ENCODE assay signal across 8 mouse cellular contexts in genomic region chr6:31218880-31219279, GRCm38 (mm10).
DNase-seq lines count a peak whose midpoint lies in the region; ATAC-seq lines count a peak whose summit lies in the region.

No protein-coding gene starts in this region.

- no peaks in the 10 kb centered on the region for H3K9me3 ChIP-seq in kidney, embryonic 16.5 days (ENCODE audit: low read length)
- H3K9me3 ChIP-seq in embryonic facial prominence, embryonic 11.5 days (replicated peaks; ENCODE audit: control insufficient read depth, low read length) = no peaks in the 10 kb centered on the region
- no peaks in the 10 kb centered on the region for H3K9me3 ChIP-seq in intestine, embryonic 16.5 days (ENCODE audit: control insufficient read depth, low read length)
- H3K9me3 ChIP-seq in neural tube, embryonic 13.5 days = no peaks in the 10 kb centered on the region

- peaks cover 24% of the 10 kb centered on the region for H3K4me1 ChIP-seq in kidney, embryonic 16.5 days (ENCODE audit: insufficient read depth, low read length)
- H3K4me1 ChIP-seq in embryonic facial prominence, embryonic 11.5 days (ENCODE audit: control insufficient read depth, insufficient read depth, low read length) = peaks cover 15% of the 10 kb centered on the region
- peaks cover 13% of the 10 kb centered on the region for H3K4me1 ChIP-seq in intestine, embryonic 16.5 days (ENCODE audit: control insufficient read depth, insufficient read depth, low read length)
- peaks cover 53% of the 10 kb centered on the region for H3K4me1 ChIP-seq in neural tube, embryonic 13.5 days (replicated peaks)

- no peak for DNase-seq in kidney, adult 11 months
- peak; percentile 19 for DNase-seq in embryonic facial prominence, embryonic 11.5 days (ENCODE audit: low spot score)
- DNase-seq in layer of hippocampus, postnatal 14 days (ENCODE audit: low spot score in 2 of 2) = no peak
- DNase-seq in cerebellum, adult 11-12 months = no peak
- no peak for DNase-seq in gastrocnemius, adult 18-20 months (ENCODE audit: low spot score)

- ATAC-seq in kidney, embryonic 16.5 days (ENCODE audit: low FRiP score, low TSS enrichment) = no peak
- ATAC-seq in embryonic facial prominence, embryonic 11.5 days (replicated peaks; ENCODE audit: insufficient number of reproducible peaks, low FRiP score, low TSS enrichment, low read depth) = no peak
- no peak for ATAC-seq in intestine, embryonic 16.5 days
- no peak for ATAC-seq in neural tube, embryonic 13.5 days (ENCODE audit: low read depth)

- no peak overlapping the region for H3K27ac ChIP-seq in kidney, embryonic 16.5 days (ENCODE audit: low read length)
- H3K27ac ChIP-seq in embryonic facial prominence, embryonic 11.5 days (replicated peaks; ENCODE audit: low read depth, low read length) = no peak overlapping the region
- H3K27ac ChIP-seq in intestine, embryonic 16.5 days (ENCODE audit: low read length) = no peak overlapping the region
- H3K27ac ChIP-seq in neural tube, embryonic 13.5 days (replicated peaks) = no peak overlapping the region

- WGBS in kidney, embryonic 16.5 days = 31% methylated on average over 8 of the region's 8 CpGs
- 25% methylated on average over 8 of the region's 8 CpGs for WGBS in embryonic facial prominence, embryonic 11.5 days
- WGBS in intestine, embryonic 16.5 days = 44% methylated on average over 8 of the region's 8 CpGs
- WGBS in neural tube, embryonic 13.5 days = 32% methylated on average over 8 of the region's 8 CpGs

- peak overlapping the region; percentile 65 for H3K4me3 ChIP-seq in kidney, embryonic 16.5 days (ENCODE audit: low read length)
- H3K4me3 ChIP-seq in embryonic facial prominence, embryonic 11.5 days (ENCODE audit: low read depth, low read length) = peak overlapping the region; percentile 65; the same call in 1 of the 2 replicates
- peak overlapping the region; percentile 78 for H3K4me3 ChIP-seq in intestine, embryonic 16.5 days (ENCODE audit: low read length)
- H3K4me3 ChIP-seq in neural tube, embryonic 13.5 days = peak overlapping the region; percentile 78

- H3K4me2 ChIP-seq in kidney, embryonic 16.5 days (replicated peaks; ENCODE audit: low read depth, low read length) = peak overlapping the region; percentile 99
- H3K4me2 ChIP-seq in embryonic facial prominence, embryonic 11.5 days (ENCODE audit: low read depth, low read length) = peak overlapping the region; percentile 100
- H3K4me2 ChIP-seq in intestine, embryonic 16.5 days (ENCODE audit: low read depth, low read length) = peak overlapping the region; percentile 100
- H3K4me2 ChIP-seq in neural tube, embryonic 13.5 days = peak overlapping the region; percentile 99

- no peak overlapping the region for H3K9ac ChIP-seq in kidney, embryonic 16.5 days (replicated peaks; ENCODE audit: low read length)
- H3K9ac ChIP-seq in embryonic facial prominence, embryonic 11.5 days (replicated peaks; ENCODE audit: low read length) = no peak overlapping the region
- no peak overlapping the region for H3K9ac ChIP-seq in intestine, embryonic 16.5 days (ENCODE audit: low read depth, low read length)
- 0 out of 2 replicates have a peak overlapping the region, but pooled peaks have one; percentile 77 for H3K9ac ChIP-seq in neural tube, embryonic 13.5 days

- peaks cover 85% of the 10 kb centered on the region for H3K27me3 ChIP-seq in kidney, embryonic 16.5 days (ENCODE audit: insufficient read depth, low read length)
- H3K27me3 ChIP-seq in embryonic facial prominence, embryonic 11.5 days (ENCODE audit: control insufficient read depth, insufficient read depth, low read length) = peaks cover 48% of the 10 kb centered on the region
- H3K27me3 ChIP-seq in intestine, embryonic 16.5 days (replicated peaks; ENCODE audit: control insufficient read depth, insufficient read depth, low read length) = peaks cover 44% of the 10 kb centered on the region
- H3K27me3 ChIP-seq in neural tube, embryonic 13.5 days = peaks cover 90% of the 10 kb centered on the region

- no peaks in the 10 kb centered on the region for H3K36me3 ChIP-seq in kidney, embryonic 16.5 days (ENCODE audit: insufficient read depth, low read length)
- no peaks in the 10 kb centered on the region for H3K36me3 ChIP-seq in embryonic facial prominence, embryonic 11.5 days (replicated peaks; ENCODE audit: control insufficient read depth, insufficient read depth, low read depth, low read length)
- no peaks in the 10 kb centered on the region for H3K36me3 ChIP-seq in intestine, embryonic 16.5 days (ENCODE audit: control insufficient read depth, insufficient read depth, low read length)
- H3K36me3 ChIP-seq in neural tube, embryonic 13.5 days = no peaks in the 10 kb centered on the region
